Mouse (Mus musculus) cerebellum, adult 2 months (tissue): Measurements from ENCODE around the gene Ebi3. TPM values are rescaled to one million over a fixed set of nuclear protein-coding genes. Genes with fewer than 3 reads are reported as not detected.
A peak's percentile ranks its signal among the peaks of the same experiment; 100 is the strongest.

Source experiments
- DNase-seq, 2 experiments: peaks; one replicate each; pipeline ENCODE4 v3.0.0; 2021
- H3K27ac ChIP-seq: fragments of 200-500 bp; 2 replicates; pipeline ENCODE4 v1.5.1; 2012; ENCODE audit warnings: low read length, control low read depth, inconsistent platforms; ENCODE audit not compliant: insufficient read depth
- H3K27me3 ChIP-seq: fragments of 200-500 bp; 2 replicates; pipeline ENCODE4 v1.6.1; 2012; ENCODE audit warnings: inconsistent platforms, mild to moderate bottlenecking, low read length, moderate library complexity; ENCODE audit not compliant: control insufficient read depth, insufficient read depth
- H3K4me1 ChIP-seq: fragments of 200-500 bp; 2 replicates; pipeline ENCODE4 v1.6.1; 2011; ENCODE audit warnings: low read length; ENCODE audit not compliant: control insufficient read depth, insufficient read depth
- H3K4me3 ChIP-seq: fragments of 200-500 bp; replicated peaks from 2 replicates; pipeline ENCODE3; 2011; ENCODE audit warnings: mild to moderate bottlenecking, low read depth, low read length, control low read depth; ENCODE audit not compliant: insufficient read depth
- CTCF ChIP-seq: fragments of 200-500 bp; IDR thresholded peaks from 2 replicates; pipeline ENCODE4 v1.5.1; 2011; ENCODE audit warnings: low read depth, mild to moderate bottlenecking, control low read depth, low read length, moderate library complexity, borderline replicate concordance; ENCODE audit not compliant: insufficient read depth
- POLR2A ChIP-seq: fragments of 200-500 bp; IDR thresholded peaks from 2 replicates; pipeline ENCODE4 v1.6.1; 2011; ENCODE audit warnings: low read length, control low read depth, borderline replicate concordance; ENCODE audit not compliant: insufficient read depth
- WGBS: fragments of 180-500 bp; shearing (Covaris S2); methylation state at CpG from one replicate; pipeline ENCODE4 v1.1.7; 2018; 5-methylcytosine and 5-hydroxymethylcytosine counted together
- polyA plus RNA-seq: library from polyadenylated mRNA; depleted of rRNA; stranded (reverse); fragments of >200 nt; gene quantifications from 2 replicates; pipeline ENCODE4 v1.2.3, GENCODE M21; 2012

The Ebi3 gene
- polyA plus RNA-seq, 1 experiment: 1.00 TPM

DNA sequence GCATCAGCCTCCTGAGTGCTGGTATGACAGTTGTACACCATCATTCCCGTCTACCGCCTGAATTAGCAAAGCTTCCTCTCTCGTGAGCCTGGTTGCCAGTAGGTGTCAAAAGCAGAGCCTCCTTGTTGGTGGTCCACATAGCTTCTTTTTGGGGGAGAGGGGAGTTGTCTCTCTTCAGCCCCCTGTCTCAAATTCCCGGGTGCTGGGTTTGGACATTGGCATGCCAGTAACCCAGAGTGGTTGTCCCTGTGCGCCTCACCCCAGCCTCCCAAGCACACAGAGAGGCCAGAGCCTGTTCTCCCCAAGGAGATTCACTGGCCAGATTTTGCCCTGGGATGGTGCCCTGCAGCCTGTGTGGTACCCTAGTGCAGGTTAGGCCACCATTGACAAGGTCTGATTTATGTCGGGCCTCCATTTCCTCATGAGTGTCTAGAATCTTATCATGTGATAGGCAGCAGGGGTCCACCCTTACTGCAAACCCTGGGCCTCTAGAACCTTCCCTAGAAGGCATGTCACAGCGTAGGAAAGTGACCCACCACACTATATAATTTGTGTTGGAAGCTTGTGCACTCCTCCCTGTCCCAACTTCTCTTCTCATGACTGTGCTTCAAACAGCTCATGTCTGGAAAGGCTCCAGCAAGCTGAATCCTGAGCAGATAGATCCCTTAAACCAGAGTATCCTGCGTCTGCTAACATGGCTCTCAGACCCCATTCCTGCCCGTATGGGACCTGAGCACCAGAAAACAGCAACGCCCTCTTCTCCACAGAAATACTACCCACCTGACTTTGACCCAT, 7.7 kb downstream of the Ebi3 start:
- DNase-seq: peak; percentile 31 to 35

DNA sequence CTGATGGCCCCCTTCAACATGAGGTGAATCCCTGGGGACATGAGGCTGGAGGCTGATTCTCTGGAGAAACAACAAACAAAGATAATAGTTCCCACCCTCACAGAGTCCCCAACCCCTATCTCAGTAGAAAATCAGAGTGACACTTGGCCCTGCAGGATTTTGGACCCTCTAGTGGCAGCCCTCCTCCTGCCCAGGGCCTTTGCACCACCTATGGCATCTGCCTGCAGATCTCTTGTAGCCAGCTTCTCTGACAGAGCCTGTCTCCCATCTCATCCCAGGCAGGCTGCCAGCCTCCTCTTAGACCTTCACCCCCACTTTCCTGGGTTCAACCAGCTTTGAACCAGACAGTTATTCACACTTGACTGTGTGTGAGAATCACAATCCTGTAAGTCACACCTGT, 8.4 kb downstream of the Ebi3 start:
- Histone ChIP-seq H3K4me3 (no peak overlapping the region), H3K27ac (no peak overlapping the region), H3K4me1 (peaks cover 14% of the 10 kb centered on the region), H3K27me3 (no peaks in the 10 kb centered on the region)
- peak in 1 of 2 experiments; percentile 18 for DNase-seq
- no peak for TF ChIP-seq POLR2A
- TF ChIP-seq CTCF: no peak

More for the DNA sequence above, 7.7 kb downstream of the Ebi3 start:
- Histone ChIP-seq H3K4me1 (peaks cover 14% of the 10 kb centered on the region), H3K27me3 (no peaks in the 10 kb centered on the region), H3K27ac (no peak overlapping the region), H3K4me3 (peak overlapping the region; percentile 44)
- 66% methylated on average over 10 of the region's 10 CpGs for WGBS
- TF ChIP-seq CTCF: no peak
- no peak for TF ChIP-seq POLR2A

DNA sequence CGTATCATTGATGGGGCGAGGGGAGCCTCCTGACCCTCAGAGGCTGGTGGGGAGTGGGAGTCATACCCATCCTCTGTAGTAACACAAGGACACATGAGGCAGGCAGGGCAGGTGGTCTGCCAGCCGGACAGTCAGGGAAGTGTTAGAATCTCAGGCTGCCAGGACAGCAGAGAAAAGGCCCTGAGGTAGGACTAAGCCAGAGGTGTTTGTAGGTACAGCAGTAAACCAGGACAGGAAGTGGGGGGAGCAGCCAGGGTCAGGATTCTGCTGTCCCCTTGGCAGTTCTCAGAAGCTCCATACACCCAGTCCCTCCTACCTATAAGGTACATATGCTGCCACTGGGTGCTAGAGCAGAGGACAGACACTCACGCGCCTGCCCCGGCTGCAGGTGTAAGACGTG, 9.2 kb downstream of the Ebi3 start:
- TF ChIP-seq POLR2A: no peak
- 97% methylated on average over 7 of the region's 7 CpGs for WGBS
- Histone ChIP-seq H3K4me1 (peaks cover 15% of the 10 kb centered on the region), H3K27ac (no peak overlapping the region), H3K4me3 (no peak overlapping the region), H3K27me3 (no peaks in the 10 kb centered on the region)
- peak in 1 of 2 experiments; percentile 14 for DNase-seq

DNA sequence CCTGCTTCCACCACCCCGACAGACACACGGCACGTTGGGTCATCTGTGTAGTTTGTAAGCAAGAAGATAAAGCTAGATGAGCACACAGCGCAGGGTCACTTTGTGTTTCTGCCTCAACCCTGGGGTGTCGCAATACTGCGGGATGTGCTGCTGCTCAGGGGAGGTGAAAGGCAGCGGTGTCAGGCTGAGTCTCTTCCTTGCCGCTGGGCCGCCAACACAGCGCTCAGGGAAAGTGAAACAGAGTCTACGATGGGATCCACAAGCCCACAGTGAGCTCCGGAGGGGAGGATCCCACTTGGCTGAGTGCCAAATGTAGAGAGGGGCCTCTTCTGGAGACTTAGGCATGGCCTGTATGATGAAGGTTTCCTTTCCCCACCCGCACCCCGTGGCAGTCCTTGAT, 10.7 kb downstream of the Ebi3 start:
- no peaks in the 10 kb centered on the region for H3K27me3 ChIP-seq

DNA sequence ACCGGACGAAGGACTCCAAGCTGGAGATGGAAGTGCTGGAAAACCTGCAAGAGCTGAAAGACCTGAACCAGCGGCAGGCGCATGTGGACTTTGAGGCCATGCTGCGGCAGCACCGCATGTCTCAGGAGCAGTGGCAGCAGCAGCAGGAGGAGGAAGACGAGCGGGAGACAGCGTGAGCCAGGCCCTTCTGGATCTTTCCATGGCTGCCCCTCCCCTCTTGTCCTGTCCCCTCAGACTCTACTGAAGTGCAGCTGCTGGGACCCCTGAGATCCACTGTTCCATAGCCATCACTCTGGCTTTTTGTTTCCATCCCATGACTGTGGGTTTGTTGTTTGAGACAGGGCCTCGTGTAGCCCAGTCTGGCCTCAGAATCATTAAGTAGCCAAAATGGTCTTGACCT, 12.1 kb downstream of the Ebi3 start:
- 92% methylated on average over 10 of the region's 10 CpGs for WGBS

More for the DNA sequence above, 10.7 kb downstream of the Ebi3 start:
- peak in 1 of 2 experiments; percentile 14 for DNase-seq
- Histone ChIP-seq H3K27ac (no peak overlapping the region), H3K4me3 (no peak overlapping the region), H3K4me1 (peaks cover 25% of the 10 kb centered on the region)
- TF ChIP-seq CTCF (no peak), POLR2A (no peak)
- WGBS: 70% methylated on average over 14 of the region's 14 CpGs

DNA sequence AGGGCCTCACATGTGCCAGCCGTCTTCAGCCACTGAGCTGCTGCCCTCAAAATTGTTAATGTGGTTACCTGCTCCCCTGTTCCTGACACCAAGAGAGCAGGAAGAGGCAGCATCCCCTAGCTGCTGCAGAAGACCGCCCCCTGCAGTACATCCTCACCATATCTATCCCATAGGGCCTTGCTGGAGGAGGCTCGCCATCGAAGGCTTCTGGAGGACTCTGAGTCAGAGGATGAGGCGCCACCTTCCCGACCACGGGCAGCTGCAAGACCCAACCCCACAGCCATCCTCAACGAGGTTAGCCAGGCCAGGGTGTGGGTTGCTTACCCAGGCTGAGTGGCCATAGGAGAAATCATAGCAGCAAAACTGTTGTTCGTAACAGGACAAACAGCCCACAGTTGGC, 12.6 kb downstream of the Ebi3 start:
- no peaks in the 10 kb centered on the region for H3K27me3 ChIP-seq
- TF ChIP-seq POLR2A: no peak
- no peak for TF ChIP-seq CTCF
- peak in 1 of 2 experiments; percentile 17 for DNase-seq
- peaks cover 32% of the 10 kb centered on the region for H3K4me1 ChIP-seq
- WGBS: 90% methylated on average over 9 of the region's 9 CpGs
- H3K4me3 ChIP-seq: no peak overlapping the region
- no peak overlapping the region for H3K27ac ChIP-seq

More for the DNA sequence above, 12.1 kb downstream of the Ebi3 start:
- no peaks in the 10 kb centered on the region for H3K27me3 ChIP-seq
- H3K4me1 ChIP-seq: peaks cover 30% of the 10 kb centered on the region
- peak in 1 of 2 experiments; percentile 7 for DNase-seq
- H3K27ac ChIP-seq: no peak overlapping the region
- TF ChIP-seq POLR2A (no peak), CTCF (no peak)
- H3K4me3 ChIP-seq: no peak overlapping the region

DNA sequence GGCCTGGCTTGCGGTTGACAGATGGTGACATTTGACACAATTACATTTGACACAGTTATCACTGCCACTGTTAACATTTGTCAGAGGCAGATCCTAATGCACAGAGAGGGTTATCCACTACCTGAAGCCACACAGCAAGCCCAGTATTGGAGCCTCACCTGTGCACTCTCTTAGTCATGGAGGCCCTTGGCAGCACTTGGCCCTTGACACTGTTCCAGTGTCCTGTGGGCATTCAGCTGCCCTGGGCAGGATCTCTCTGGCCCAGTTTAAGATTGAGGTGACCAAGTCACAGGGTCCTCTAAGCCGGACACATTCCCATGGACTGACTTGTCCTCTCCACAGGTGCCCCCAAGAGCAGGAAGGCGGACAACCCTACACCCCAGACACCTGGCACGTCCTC, 14.7 kb downstream of the Ebi3 start:
- 27% methylated on average over 4 of the region's 4 CpGs for WGBS
- peak overlapping the region; percentile 36 for H3K27ac ChIP-seq
- H3K4me3 ChIP-seq: no peak overlapping the region
- H3K4me1 ChIP-seq: peaks cover 36% of the 10 kb centered on the region
- TF ChIP-seq CTCF (no peak), POLR2A (no peak)
- H3K27me3 ChIP-seq: no peaks in the 10 kb centered on the region
- peak in 1 of 2 experiments; percentile 56 for DNase-seq

DNA sequence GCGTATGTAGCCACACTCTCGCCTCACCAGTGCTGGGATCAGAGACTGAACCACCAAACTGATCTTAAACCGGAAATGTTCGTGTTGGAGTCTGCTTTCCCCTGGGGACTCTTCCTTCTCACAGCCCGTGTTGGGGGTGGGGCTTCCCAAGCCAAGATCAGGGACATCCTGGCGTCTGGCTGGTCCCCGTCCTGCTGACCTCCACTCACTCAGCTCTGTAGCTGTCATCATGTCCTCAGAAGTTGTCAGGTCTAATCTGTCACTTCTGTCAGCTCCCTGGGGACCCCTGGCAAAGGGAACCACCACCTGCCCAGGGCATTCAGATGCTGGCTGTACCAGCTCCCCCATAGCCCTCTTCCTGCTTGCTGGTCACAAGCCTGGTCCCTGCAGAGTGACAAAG, 15.8 kb downstream of the Ebi3 start:
- 31% methylated on average over 7 of the region's 7 CpGs for whole genome bisulfite sequencing
- H3K4me1 ChIP-seq: peaks cover 36% of the 10 kb centered on the region
- TF ChIP-seq CTCF (no peak), POLR2A (no peak)
- no peak for DNase-seq
- H3K27ac ChIP-seq: no peak overlapping the region
- H3K27me3 ChIP-seq: no peaks in the 10 kb centered on the region
- no peak overlapping the region for H3K4me3 ChIP-seq
